Mouse (Mus musculus): ENCODE data around the gene Cd300ld. TPM values are rescaled to one million over a fixed set of nuclear protein-coding genes. Genes with fewer than 3 reads are reported as not detected.
"Not testable (repeated sequence)": the region's sequence is repeated elsewhere in the genome, so short reads cannot be mapped to it uniquely, and the experiment has no call there.

Gene Cd300ld
- total RNA-seq (2014; fragmentation: Nextera tagmentation) (not detected in 2 replicates), total RNA-seq (2017) (not detected in 2 replicates)

GRCm38 (mm10) chr11:114989793-114990192 is at the start of gene Cd300ld:
TSS of gene Cd300ld (minus strand) at chr11:114989922.
- ATAC-seq (replicated peaks; ENCODE audit: low FRiP score, low TSS enrichment, poor library complexity, severe bottlenecking) = no peak

GRCm38 (mm10) chr11:115037669-115038068 is 47.9 kb upstream of the Cd300ld start, which contains the start of gene Cd300ld5:
TSS of gene Cd300ld5 (minus strand) at chr11:115037769.
- ATAC-seq (replicated peaks; ENCODE audit: low FRiP score, low TSS enrichment, poor library complexity, severe bottlenecking) = not testable (repeated sequence)

- not testable (repeated sequence) for ATAC-seq (replicated peaks; ENCODE audit: low FRiP score, low TSS enrichment, poor library complexity, severe bottlenecking)
These were observed 37.2 kb upstream of the Cd300ld start, which contains the start of gene Cd300ld4 for GRCm38 (mm10) chr11:115026912-115027311. TSS of gene Cd300ld4 (minus strand) at chr11:115027012.

GRCm38 (mm10) chr11:115016093-115016492 is 26.4 kb upstream of the Cd300ld start, which contains the start of gene Cd300ld2:
TSS of gene Cd300ld2 (minus strand) at chr11:115016193.
- ATAC-seq (replicated peaks; ENCODE audit: low FRiP score, low TSS enrichment, poor library complexity, severe bottlenecking) = not testable (repeated sequence)

- no peak for ATAC-seq (replicated peaks; ENCODE audit: low FRiP score, low TSS enrichment, poor library complexity, severe bottlenecking)
These were observed 14.3 kb upstream of the Cd300ld start for GRCm38 (mm10) chr11:115004070-115004469.

GRCm38 (mm10) chr11:115001474-115002040 is 11.8 kb upstream of the Cd300ld start, which contains the start of gene Cd300c2:
TSS of gene Cd300c2 (minus strand) at chr11:115001880.
- ATAC-seq (replicated peaks; ENCODE audit: low FRiP score, low TSS enrichment, poor library complexity, severe bottlenecking) = no peak

- ATAC-seq (replicated peaks; ENCODE audit: low FRiP score, low TSS enrichment, poor library complexity, severe bottlenecking) = no peak
These were observed 7.9 kb downstream of the Cd300ld start for GRCm38 (mm10) chr11:114981866-114982265.

GRCm38 (mm10) chr11:114972726-114973125 is 17.0 kb downstream of the Cd300ld start:
- ATAC-seq (replicated peaks; ENCODE audit: low FRiP score, low TSS enrichment, poor library complexity, severe bottlenecking) = no peak

- no peak for ATAC-seq (replicated peaks; ENCODE audit: low FRiP score, low TSS enrichment, poor library complexity, severe bottlenecking)
These were observed 20.9 kb downstream of the Cd300ld start, which contains the start of gene Cd300c for GRCm38 (mm10) chr11:114968752-114969207. TSS of gene Cd300c (minus strand) at chr11:114969157.

GRCm38 (mm10) chr11:114965182-114965828 is 24.4 kb downstream of the Cd300ld start:
- no peak for ATAC-seq (replicated peaks; ENCODE audit: low FRiP score, low TSS enrichment, poor library complexity, severe bottlenecking)

- no peak for ATAC-seq (replicated peaks; ENCODE audit: low FRiP score, low TSS enrichment, poor library complexity, severe bottlenecking)
These were observed 29.4 kb downstream of the Cd300ld start for GRCm38 (mm10) chr11:114960369-114960768.

GRCm38 (mm10) chr11:114934144-114934543 is 55.6 kb downstream of the Cd300ld start, which contains the start of gene Cd300lb:
TSS of gene Cd300lb (minus strand) at chr11:114934386.
- ATAC-seq (replicated peaks; ENCODE audit: low FRiP score, low TSS enrichment, poor library complexity, severe bottlenecking) = no peak

- ATAC-seq (replicated peaks; ENCODE audit: low FRiP score, low TSS enrichment, poor library complexity, severe bottlenecking) = no peak
These were observed 56.1 kb downstream of the Cd300ld start for GRCm38 (mm10) chr11:114933591-114933990.

Other genes starting within 250 kb of the Cd300ld start
- gene Kif19a, start 224.5 kb downstream of the Cd300ld start, total RNA-seq (2014; fragmentation: Nextera tagmentation) = not detected in 2 replicates
- not detected in 2 replicates for gene Kif19a, start 224.5 kb downstream of the Cd300ld start, total RNA-seq (2017)
- not detected in 2 replicates for gene Btbd17, start 194.0 kb downstream of the Cd300ld start, total RNA-seq (2014; fragmentation: Nextera tagmentation)
- gene Btbd17, start 194.0 kb downstream of the Cd300ld start, total RNA-seq (2017) = not detected in 2 replicates
- not detected in 2 replicates for gene Gpr142, start 191.0 kb downstream of the Cd300ld start, total RNA-seq (2014; fragmentation: Nextera tagmentation)
- gene Gpr142, start 191.0 kb downstream of the Cd300ld start, total RNA-seq (2017) = not detected in 2 replicates
- gene Gprc5c, start 138.8 kb downstream of the Cd300ld start, total RNA-seq (2014; fragmentation: Nextera tagmentation) = not detected in 2 replicates
- gene Gprc5c, start 138.8 kb downstream of the Cd300ld start, total RNA-seq (2017) = not detected in 2 replicates
- 0.52 and 1.9 TPM in 2 replicates for gene Cd300a, start 99.9 kb downstream of the Cd300ld start, total RNA-seq (2014; fragmentation: Nextera tagmentation)
- 1.3 and 5.7 TPM in 2 replicates for gene Cd300a, start 99.9 kb downstream of the Cd300ld start, total RNA-seq (2017)
- not detected in 2 replicates for gene Cd300lb, start 55.5 kb downstream of the Cd300ld start, total RNA-seq (2014; fragmentation: Nextera tagmentation)
- 0.05 TPM in 1 of 2 replicates, not detected in the other for gene Cd300lb, start 55.5 kb downstream of the Cd300ld start, total RNA-seq (2017)
- gene Cd300c, start 20.8 kb downstream of the Cd300ld start, total RNA-seq (2014; fragmentation: Nextera tagmentation) = not detected in 2 replicates
- gene Cd300c, start 20.8 kb downstream of the Cd300ld start, total RNA-seq (2017) = not detected in 2 replicates
- gene Cd300c2, start 12.0 kb upstream of the Cd300ld start, total RNA-seq (2014; fragmentation: Nextera tagmentation) = not detected in 2 replicates
- gene Cd300c2, start 12.0 kb upstream of the Cd300ld start, total RNA-seq (2017) = not detected in 2 replicates
- not detected in 2 replicates for gene Cd300ld2, start 26.3 kb upstream of the Cd300ld start, total RNA-seq (2014; fragmentation: Nextera tagmentation)
- gene Cd300ld2, start 26.3 kb upstream of the Cd300ld start, total RNA-seq (2017) = not detected in 2 replicates
- gene Cd300ld4, start 37.1 kb upstream of the Cd300ld start, total RNA-seq (2014; fragmentation: Nextera tagmentation) = not detected in 2 replicates
- 1.3 TPM in 1 of 2 replicates, not detected in the other for gene Cd300ld4, start 37.1 kb upstream of the Cd300ld start, total RNA-seq (2017)
- not detected in 2 replicates for gene Cd300ld5, start 47.8 kb upstream of the Cd300ld start, total RNA-seq (2014; fragmentation: Nextera tagmentation)
- gene Cd300ld5, start 47.8 kb upstream of the Cd300ld start, total RNA-seq (2017) = 1.3 TPM in 1 of 2 replicates, not detected in the other
- gene Cd300ld3, start 58.5 kb upstream of the Cd300ld start, total RNA-seq (2014; fragmentation: Nextera tagmentation) = not detected in 2 replicates
- 1.3 TPM in 1 of 2 replicates, not detected in the other for gene Cd300ld3, start 58.5 kb upstream of the Cd300ld start, total RNA-seq (2017)
- not detected in 2 replicates for gene Cd300e, start 72.3 kb upstream of the Cd300ld start, total RNA-seq (2014; fragmentation: Nextera tagmentation)
- gene Cd300e, start 72.3 kb upstream of the Cd300ld start, total RNA-seq (2017) = not detected in 2 replicates
- 24.4 and 34.3 TPM in 2 replicates for gene Rab37, start 101.5 kb upstream of the Cd300ld start, total RNA-seq (2014; fragmentation: Nextera tagmentation)
- 23.5 and 74.4 TPM in 2 replicates for gene Rab37, start 101.5 kb upstream of the Cd300ld start, total RNA-seq (2017)
- 2.1 TPM in 1 of 2 replicates, not detected in the other for gene Cd300lf, start 144.1 kb upstream of the Cd300ld start, total RNA-seq (2014; fragmentation: Nextera tagmentation)
- gene Cd300lf, start 144.1 kb upstream of the Cd300ld start, total RNA-seq (2017) = 1.0 and 3.4 TPM in 2 replicates
- 20.4 and 22.2 TPM in 2 replicates for gene Slc9a3r1, start 173.4 kb upstream of the Cd300ld start, total RNA-seq (2014; fragmentation: Nextera tagmentation)
- 25.9 and 28.3 TPM in 2 replicates for gene Slc9a3r1, start 173.4 kb upstream of the Cd300ld start, total RNA-seq (2017)
- gene Tmem104, start 197.6 kb upstream of the Cd300ld start, total RNA-seq (2014; fragmentation: Nextera tagmentation) = 5.0 and 10.1 TPM in 2 replicates
- gene Tmem104, start 197.6 kb upstream of the Cd300ld start, total RNA-seq (2017) = 1.8 and 7.9 TPM in 2 replicates
- 15.0 and 24.9 TPM in 2 replicates for gene Nat9, start 197.9 kb upstream of the Cd300ld start, total RNA-seq (2014; fragmentation: Nextera tagmentation)
- gene Nat9, start 197.9 kb upstream of the Cd300ld start, total RNA-seq (2017) = 19.4 and 51.5 TPM in 2 replicates

Measured in megakaryocyte-erythroid progenitor cell, adult 5-6 weeks (primary cell).